Mouse (Mus musculus) C2C12 (cell line): ENCODE data around the gene Tenm4.

Source experiments
- CTCF ChIP-seq: IDR thresholded peaks from one replicate; pipeline ENCODE4 v1.5.1; 2011; ENCODE audit not compliant: control insufficient read depth, insufficient read depth, insufficient read length
- USF1 ChIP-seq: IDR thresholded peaks from one replicate; pipeline ENCODE4 v1.6.1; 2011; ENCODE audit warnings: low read depth, mild to moderate bottlenecking, control low read depth, moderate library complexity

DNA sequence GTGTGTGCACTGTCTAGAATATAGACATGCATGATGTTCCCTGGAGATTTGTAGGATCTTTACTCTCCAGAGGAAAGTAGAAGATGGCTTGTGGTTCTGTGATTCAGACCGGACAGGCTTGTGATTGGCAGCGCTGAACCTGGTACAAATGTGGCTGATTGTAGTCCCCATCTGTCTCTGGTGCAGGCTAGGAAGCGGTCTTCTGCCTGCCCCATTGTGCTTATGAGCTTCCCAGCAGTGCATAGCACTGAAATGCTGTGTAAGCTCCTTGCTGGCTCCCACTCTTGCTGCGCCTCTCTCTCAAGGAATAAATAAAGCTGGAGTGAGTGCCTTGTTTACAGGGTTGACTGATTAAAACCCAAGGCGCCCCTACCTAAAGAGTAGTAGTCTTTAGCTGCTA lies 49.6 kb downstream of the Tenm4 start:
- no peak for TF ChIP-seq CTCF
- no peak for TF ChIP-seq USF1
